Mouse (Mus musculus): Measurements from ENCODE around the gene Stt3a. TPM values are rescaled to one million over a fixed set of nuclear protein-coding genes. Genes with fewer than 3 reads are reported as not detected.

The Stt3a gene
- polyA plus RNA-seq (2017; shearing (Covaris generic)), result 283 TPM

DNA sequence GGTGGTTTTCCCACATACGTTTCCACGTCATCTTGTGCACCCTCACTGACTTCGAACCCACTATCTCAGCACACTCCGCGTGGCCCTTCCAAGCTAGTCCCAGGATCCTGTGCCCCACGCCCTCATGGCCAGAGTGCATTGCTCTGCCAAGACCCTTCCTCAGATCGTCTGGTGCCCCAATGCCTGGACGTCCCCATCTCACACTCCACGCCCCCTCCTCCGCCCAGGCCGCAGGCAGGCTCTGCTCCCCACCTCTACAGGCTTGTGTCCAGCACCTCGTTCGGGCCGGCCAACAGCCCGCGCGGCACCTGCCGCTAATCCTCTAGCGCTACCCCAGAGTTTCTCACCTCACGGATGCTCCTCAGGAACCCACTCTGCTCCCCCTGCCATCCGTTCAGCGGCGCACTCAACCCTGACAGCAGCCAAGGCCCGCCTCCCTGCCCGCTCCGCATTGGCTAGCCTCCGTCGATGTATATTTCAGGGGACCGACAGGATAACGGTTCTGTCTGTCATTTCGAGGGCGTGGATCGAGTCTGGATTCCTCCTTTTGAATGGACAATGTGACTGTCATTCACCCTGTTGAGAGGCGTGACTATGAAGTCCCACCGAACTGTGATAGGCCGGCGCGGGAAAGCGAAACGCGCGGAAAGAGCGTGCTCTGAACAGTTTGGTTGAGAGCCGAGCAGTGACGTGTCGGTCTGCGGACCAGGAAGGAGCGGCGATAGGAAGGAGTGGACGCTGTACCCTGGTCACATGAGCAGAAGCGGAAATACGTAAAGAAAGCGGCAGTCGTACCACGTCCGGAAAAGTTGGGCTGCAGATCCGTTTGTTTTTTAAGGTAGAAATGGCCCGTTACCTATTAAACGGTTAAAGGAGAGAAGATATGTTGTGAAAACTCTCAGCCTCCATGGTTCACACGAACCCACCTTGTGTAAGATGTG, at the start of gene Stt3a:
TSS of gene Stt3a (minus strand) at position 477 of the 941 bp plus-strand sequence.

GRCm38 (mm10) chr9:36796781-36797555, 29.5 kb upstream of the Stt3a start, which contains the start of gene Ei24:
TSS of gene Ei24 (minus strand) at chr9:36797393.

DNA sequence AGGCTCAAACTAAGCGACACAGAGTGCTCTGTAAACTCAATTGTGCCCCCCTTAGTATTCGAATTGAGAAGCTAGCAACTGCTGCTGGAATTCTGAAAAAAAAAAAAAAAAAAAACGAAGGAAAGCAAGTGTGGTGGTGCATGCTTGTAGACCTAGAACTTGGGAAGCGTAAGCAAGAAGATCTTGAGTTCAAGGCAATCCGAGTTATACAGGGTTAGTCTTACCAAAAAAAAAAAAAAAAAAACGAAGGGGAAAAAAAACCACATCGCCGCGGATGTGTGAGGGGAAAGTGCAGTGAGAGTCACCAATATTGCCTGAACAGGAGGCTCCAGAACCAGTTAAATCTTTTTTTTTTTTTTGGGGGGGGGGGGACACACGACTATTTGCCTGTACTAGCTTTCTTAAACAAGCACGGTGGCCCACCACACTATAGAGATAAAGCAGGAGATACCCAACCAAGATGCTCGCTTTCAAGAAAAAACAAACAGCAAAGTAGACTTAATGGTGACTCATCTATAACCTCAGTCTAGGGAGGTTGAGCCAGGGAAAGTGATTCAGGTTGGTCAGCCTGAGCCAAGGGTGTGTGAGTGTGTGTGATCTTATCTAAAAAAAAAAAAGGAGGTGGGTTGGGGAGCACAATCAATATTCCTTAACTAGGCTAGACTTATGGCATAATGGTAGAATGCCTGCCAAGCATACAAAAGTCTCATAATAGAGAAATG, 40.3 kb downstream of the Stt3a start, which contains the start of gene Chek1:
TSS of gene Chek1 (minus strand) at position 32 of the 722 bp plus-strand sequence.

DNA sequence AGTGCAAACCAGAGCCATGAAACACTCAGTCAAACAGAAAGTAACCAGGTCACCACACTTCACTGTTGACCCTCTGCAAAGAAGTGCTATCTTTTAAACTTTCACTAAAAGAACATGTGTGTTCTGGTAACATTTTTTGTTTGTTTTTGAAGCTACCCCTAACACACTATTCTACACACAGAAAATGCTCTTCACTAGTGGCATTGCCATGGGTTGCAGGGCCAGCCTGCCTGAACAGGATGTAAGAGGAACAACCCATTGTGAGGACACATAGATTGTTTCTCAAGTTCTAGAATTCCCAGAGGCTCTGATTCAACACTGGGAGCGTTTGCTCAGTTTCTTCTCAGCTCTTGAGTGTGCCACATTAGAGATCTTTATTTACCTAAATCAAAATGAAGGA, 74.6 kb downstream of the Stt3a start, which contains the start of gene Acrv1:
TSS of gene Acrv1 (plus strand) at position 301 of the 400 bp plus-strand sequence.

Other genes with a start within 250 kb of the Stt3a start
- gene Gm5615, start 225.7 kb downstream of the Stt3a start, polyA plus RNA-seq (2017; shearing (Covaris generic)), result not detected
- gene Gm17689, start 185.0 kb downstream of the Stt3a start, polyA plus RNA-seq (2017; shearing (Covaris generic)), result not detected
- not detected for gene A630095E13Rik, start 124.3 kb downstream of the Stt3a start, polyA plus RNA-seq (2017; shearing (Covaris generic))
- not detected for gene Acrv1, start 74.5 kb downstream of the Stt3a start, polyA plus RNA-seq (2017; shearing (Covaris generic))
- 5.4 TPM for gene Chek1, start 40.6 kb downstream of the Stt3a start, polyA plus RNA-seq (2017; shearing (Covaris generic))
- gene Ei24, start 29.7 kb upstream of the Stt3a start, polyA plus RNA-seq (2017; shearing (Covaris generic)), result 26.2 TPM
- not detected for gene Fez1, start 54.2 kb upstream of the Stt3a start, polyA plus RNA-seq (2017; shearing (Covaris generic))